Mouse (Mus musculus): ENCODE measurements around the gene Lenep.

DNA sequence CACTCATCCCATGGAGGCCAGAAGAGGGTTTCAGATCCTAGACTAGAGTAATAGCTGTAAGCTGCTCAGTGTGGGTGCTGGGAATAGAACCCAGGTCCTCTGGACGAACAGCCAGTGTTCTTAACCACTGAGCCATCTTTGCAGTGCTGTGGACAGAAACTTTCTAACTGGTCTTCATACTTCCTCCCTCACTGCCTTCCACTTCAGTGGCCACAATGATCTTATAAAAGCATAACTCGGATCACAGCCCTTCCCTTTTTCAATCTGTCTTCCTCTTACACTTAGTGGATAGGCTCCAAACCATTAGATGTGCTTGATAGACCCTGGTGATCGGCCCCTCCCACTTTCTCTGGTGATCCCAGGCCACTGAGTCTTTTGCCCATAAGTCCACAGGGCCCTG lies 42.4 kb downstream of the Lenep start:
- TF ChIP-seq MEF2A (IDR thresholded peaks at IDR 0.05; ENCODE audit: borderline replicate concordance, low read depth, low read length) (no peak), E2F4 (IDR thresholded peaks at IDR 0.05; ENCODE audit: insufficient replicate concordance, low read depth, low read length) (no peak), NELFE (IDR thresholded peaks at IDR 0.05; ENCODE audit: low read depth, low read length) (no peak), USF1 (IDR thresholded peaks at IDR 0.05; ENCODE audit: low read depth, low read length) (no peak), POLR2A (IDR thresholded peaks at IDR 0.05; ENCODE audit: low read depth, low read length) (no peak), POLR2AphosphoS2 (IDR thresholded peaks at IDR 0.05; ENCODE audit: low read depth, low read length) (no peak), EP300 (IDR thresholded peaks at IDR 0.05; ENCODE audit: low read length) (no peak), CTCF (conservative IDR thresholded peaks at IDR 0.05 in 1 of 2, IDR thresholded peaks at IDR 0.05 in 1 of 2; ENCODE audit: low read depth in 2 of 2, low read length in 2 of 2) (no peak), RCOR1 (conservative IDR thresholded peaks at IDR 0.05; ENCODE audit: low read depth, low read length) (no peak), ZMIZ1 (IDR thresholded peaks at IDR 0.05; ENCODE audit: low read depth, low read length) (no peak), SIN3A (IDR thresholded peaks at IDR 0.05; ENCODE audit: low read length) (no peak), HCFC1 (IDR thresholded peaks at IDR 0.05; ENCODE audit: low read depth, low read length) (no peak), RAD21 (IDR thresholded peaks at IDR 0.05; ENCODE audit: low read depth, low read length) (no peak)
